Mouse (Mus musculus): ENCODE data around the gene Cenpm. TPM values are rescaled to one million over a fixed set of nuclear protein-coding genes. Genes with fewer than 3 reads are reported as not detected.

Gene Cenpm
- polyA plus RNA-seq, 1 experiment: 43.2 TPM

GRCm38 (mm10) chr15:82192617-82193016, 51.9 kb downstream of the Cenpm start:
- peaks cover 57% of the 10 kb centered on the region for H3K36me3 ChIP-seq (ENCODE audit: control insufficient read depth, insufficient read depth, low read length, poor library complexity, severe bottlenecking)
- peaks cover 2% of the 10 kb centered on the region for H3K4me1 ChIP-seq (ENCODE audit: control insufficient read depth, insufficient read depth, low read length)
- H3K27ac ChIP-seq (ENCODE audit: insufficient read depth, low read length): 0 out of 2 replicates have a peak overlapping the region, but pooled peaks have one; percentile 12
- no peaks in the 10 kb centered on the region for H3K27me3 ChIP-seq (ENCODE audit: control insufficient read depth, insufficient read depth, low read length, poor library complexity, severe bottlenecking)
- TF ChIP-seq CTCF (IDR thresholded peaks at IDR 0.05; ENCODE audit: low read depth, low read length): no peak
- no peak for TF ChIP-seq POLR2A (IDR thresholded peaks at IDR 0.05; ENCODE audit: insufficient read depth, low read length)
- TF ChIP-seq EP300 (IDR thresholded peaks at IDR 0.05; ENCODE audit: insufficient read depth, low read depth, low read length): peak; percentile 67; the same call in 1 of the 2 replicates
- H3K9ac ChIP-seq (ENCODE audit: low read depth, poor library complexity, severe bottlenecking): no peak overlapping the region
- no peak overlapping the region for H3K4me3 ChIP-seq (ENCODE audit: low read depth, low read length)
- H3K9me3 ChIP-seq (replicated peaks; ENCODE audit: control insufficient read depth, insufficient read depth, low read length, poor library complexity, severe bottlenecking): no peaks in the 10 kb centered on the region

GRCm38 (mm10) chr15:82188481-82189240, 55.9 kb downstream of the Cenpm start:
- H3K9me3 ChIP-seq (replicated peaks; ENCODE audit: control insufficient read depth, insufficient read depth, low read length, poor library complexity, severe bottlenecking): no peaks in the 10 kb centered on the region
- no peaks in the 10 kb centered on the region for H3K27me3 ChIP-seq (ENCODE audit: control insufficient read depth, insufficient read depth, low read length, poor library complexity, severe bottlenecking)
- TF ChIP-seq CTCF (IDR thresholded peaks at IDR 0.05; ENCODE audit: low read depth, low read length) (no peak), EP300 (IDR thresholded peaks at IDR 0.05; ENCODE audit: insufficient read depth, low read depth, low read length) (no peak), POLR2A (IDR thresholded peaks at IDR 0.05; ENCODE audit: insufficient read depth, low read length) (no peak)
- no peak overlapping the region for H3K4me3 ChIP-seq (ENCODE audit: low read depth, low read length)
- no peak overlapping the region for H3K9ac ChIP-seq (ENCODE audit: low read depth, poor library complexity, severe bottlenecking)
- H3K36me3 ChIP-seq (ENCODE audit: control insufficient read depth, insufficient read depth, low read length, poor library complexity, severe bottlenecking): peaks cover 41% of the 10 kb centered on the region
- H3K27ac ChIP-seq (ENCODE audit: insufficient read depth, low read length): peak overlapping the region; percentile 55; the same call in 1 of the 2 replicates
- H3K4me1 ChIP-seq (ENCODE audit: control insufficient read depth, insufficient read depth, low read length): peaks cover 2% of the 10 kb centered on the region

DNA sequence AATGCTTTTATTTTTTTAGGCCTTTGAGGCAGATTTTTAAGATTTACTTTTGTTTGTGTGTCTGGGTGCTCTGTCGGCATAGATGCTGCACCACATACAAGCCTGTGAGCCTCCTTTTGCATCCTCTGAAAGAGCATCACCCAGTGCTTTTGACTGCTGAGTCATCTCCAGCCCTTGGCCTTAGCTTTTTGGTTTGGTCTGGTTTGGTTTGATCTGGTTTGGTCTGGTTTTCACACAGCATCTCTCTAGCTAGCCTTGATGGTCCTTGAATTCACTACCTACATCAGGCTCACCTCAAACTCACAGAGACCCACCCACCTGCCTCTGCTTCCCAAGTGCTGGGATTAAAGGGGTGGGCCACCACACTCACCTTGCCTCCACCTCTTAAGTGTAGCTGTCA, 56.6 kb downstream of the Cenpm start:
- no peaks in the 10 kb centered on the region for H3K27me3 ChIP-seq (ENCODE audit: control insufficient read depth, insufficient read depth, low read length, poor library complexity, severe bottlenecking)
- no peak overlapping the region for H3K4me3 ChIP-seq (ENCODE audit: low read depth, low read length)
- TF ChIP-seq POLR2A (IDR thresholded peaks at IDR 0.05; ENCODE audit: insufficient read depth, low read length) (no peak), EP300 (IDR thresholded peaks at IDR 0.05; ENCODE audit: insufficient read depth, low read depth, low read length) (peak; percentile 58; the same call in 1 of the 2 replicates)
- H3K9me3 ChIP-seq (replicated peaks; ENCODE audit: control insufficient read depth, insufficient read depth, low read length, poor library complexity, severe bottlenecking): no peaks in the 10 kb centered on the region
- peaks cover 39% of the 10 kb centered on the region for H3K36me3 ChIP-seq (ENCODE audit: control insufficient read depth, insufficient read depth, low read length, poor library complexity, severe bottlenecking)
- peak overlapping the region; percentile 64 for H3K27ac ChIP-seq (ENCODE audit: insufficient read depth, low read length)
- peaks cover 2% of the 10 kb centered on the region for H3K4me1 ChIP-seq (ENCODE audit: control insufficient read depth, insufficient read depth, low read length)
- H3K9ac ChIP-seq (ENCODE audit: low read depth, poor library complexity, severe bottlenecking): no peak overlapping the region

DNA sequence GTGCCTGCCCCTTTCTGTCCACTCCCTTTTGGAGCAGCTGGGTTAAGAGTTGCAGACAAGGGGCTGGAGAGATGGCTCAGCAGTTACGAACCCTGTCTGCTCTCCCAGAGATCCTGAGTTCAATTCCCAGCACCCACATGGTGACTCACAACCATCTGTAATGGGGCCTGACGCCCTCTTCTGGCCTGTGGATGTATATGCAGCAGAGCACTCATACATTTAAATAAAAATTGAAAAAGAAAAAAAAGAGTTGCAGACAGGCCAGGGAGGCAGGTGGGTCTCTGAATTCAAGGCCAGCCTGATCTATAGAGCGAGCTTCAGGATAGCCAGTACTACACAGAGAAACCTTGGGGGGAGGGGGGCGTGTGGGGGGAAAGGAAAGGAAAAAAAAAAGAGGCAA, 57.1 kb downstream of the Cenpm start:
- Histone ChIP-seq H3K4me1 (ENCODE audit: control insufficient read depth, insufficient read depth, low read length) (peaks cover 2% of the 10 kb centered on the region), H3K9ac (ENCODE audit: low read depth, poor library complexity, severe bottlenecking) (no peak overlapping the region), H3K4me3 (ENCODE audit: low read depth, low read length) (no peak overlapping the region), H3K27me3 (ENCODE audit: control insufficient read depth, insufficient read depth, low read length, poor library complexity, severe bottlenecking) (no peaks in the 10 kb centered on the region), H3K9me3 (replicated peaks; ENCODE audit: control insufficient read depth, insufficient read depth, low read length, poor library complexity, severe bottlenecking) (peaks cover 1% of the 10 kb centered on the region), H3K36me3 (ENCODE audit: control insufficient read depth, insufficient read depth, low read length, poor library complexity, severe bottlenecking) (peaks cover 41% of the 10 kb centered on the region), H3K27ac (ENCODE audit: insufficient read depth, low read length) (peak overlapping the region; percentile 64)
- TF ChIP-seq CTCF (IDR thresholded peaks at IDR 0.05; ENCODE audit: low read depth, low read length) (no peak), POLR2A (IDR thresholded peaks at IDR 0.05; ENCODE audit: insufficient read depth, low read length) (no peak), EP300 (IDR thresholded peaks at IDR 0.05; ENCODE audit: insufficient read depth, low read depth, low read length) (no peak)

GRCm38 (mm10) chr15:82186931-82187330, 57.6 kb downstream of the Cenpm start:
- H3K9me3 ChIP-seq (replicated peaks; ENCODE audit: control insufficient read depth, insufficient read depth, low read length, poor library complexity, severe bottlenecking): peaks cover 6% of the 10 kb centered on the region
- peak overlapping the region; percentile 64 for H3K27ac ChIP-seq (ENCODE audit: insufficient read depth, low read length)
- peaks cover 2% of the 10 kb centered on the region for H3K4me1 ChIP-seq (ENCODE audit: control insufficient read depth, insufficient read depth, low read length)
- no peaks in the 10 kb centered on the region for H3K27me3 ChIP-seq (ENCODE audit: control insufficient read depth, insufficient read depth, low read length, poor library complexity, severe bottlenecking)
- TF ChIP-seq POLR2A (IDR thresholded peaks at IDR 0.05; ENCODE audit: insufficient read depth, low read length) (no peak), CTCF (IDR thresholded peaks at IDR 0.05; ENCODE audit: low read depth, low read length) (no peak), EP300 (IDR thresholded peaks at IDR 0.05; ENCODE audit: insufficient read depth, low read depth, low read length) (no peak)
- no peak overlapping the region for H3K9ac ChIP-seq (ENCODE audit: low read depth, poor library complexity, severe bottlenecking)
- no peak overlapping the region for H3K4me3 ChIP-seq (ENCODE audit: low read depth, low read length)
- H3K36me3 ChIP-seq (ENCODE audit: control insufficient read depth, insufficient read depth, low read length, poor library complexity, severe bottlenecking): peaks cover 42% of the 10 kb centered on the region

DNA sequence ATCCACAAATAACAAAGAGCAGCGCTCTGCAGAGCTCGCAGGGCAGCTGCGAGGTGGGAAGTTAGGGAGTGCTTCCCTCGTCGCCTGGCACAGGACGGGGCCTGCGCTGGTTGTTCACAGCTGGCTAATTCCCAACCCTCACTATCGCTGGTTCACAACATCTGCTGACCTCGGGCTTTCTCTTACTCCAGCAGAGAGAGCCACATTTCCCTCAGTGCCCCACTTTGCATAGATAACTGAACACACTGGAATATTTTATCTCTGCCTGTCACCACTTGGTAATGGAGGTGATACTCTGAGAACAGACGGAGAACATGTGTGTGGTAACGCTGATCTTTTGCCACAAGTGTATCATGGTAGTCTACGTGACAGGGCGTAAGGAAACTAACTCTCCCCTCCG, 58.4 kb downstream of the Cenpm start:
- TF ChIP-seq EP300 (IDR thresholded peaks at IDR 0.05; ENCODE audit: insufficient read depth, low read depth, low read length): no peak
- no peak for TF ChIP-seq POLR2A (IDR thresholded peaks at IDR 0.05; ENCODE audit: insufficient read depth, low read length)
- TF ChIP-seq CTCF (IDR thresholded peaks at IDR 0.05; ENCODE audit: low read depth, low read length): no peak
- peaks cover 12% of the 10 kb centered on the region for H3K9me3 ChIP-seq (replicated peaks; ENCODE audit: control insufficient read depth, insufficient read depth, low read length, poor library complexity, severe bottlenecking)
- H3K27ac ChIP-seq (ENCODE audit: insufficient read depth, low read length): peak overlapping the region; percentile 64
- no peak overlapping the region for H3K4me3 ChIP-seq (ENCODE audit: low read depth, low read length)
- H3K9ac ChIP-seq (ENCODE audit: low read depth, poor library complexity, severe bottlenecking): no peak overlapping the region
- H3K4me1 ChIP-seq (ENCODE audit: control insufficient read depth, insufficient read depth, low read length): peaks cover 2% of the 10 kb centered on the region
- peaks cover 44% of the 10 kb centered on the region for H3K36me3 ChIP-seq (ENCODE audit: control insufficient read depth, insufficient read depth, low read length, poor library complexity, severe bottlenecking)
- H3K27me3 ChIP-seq (ENCODE audit: control insufficient read depth, insufficient read depth, low read length, poor library complexity, severe bottlenecking): no peaks in the 10 kb centered on the region

Measured in ES-Bruce4 (cell line).